Mouse (Mus musculus) hindbrain, embryonic 11.5 days (tissue): ENCODE data around the gene Dhrs2. TPM values are rescaled to one million over a fixed set of nuclear protein-coding genes. Genes with fewer than 3 reads are reported as not detected.

ENCODE experiments used
- ATAC-seq: fragments of 200-750 bp; cut with Nextera tagmentation; 2 replicates; pipeline ENCODE4 v1.8.0; 2017; ENCODE audit warnings: mild to moderate bottlenecking, moderate TSS enrichment, moderate library complexity; ENCODE audit not compliant: low FRiP score
- DNase-seq: peaks from one replicate; pipeline ENCODE4 v3.0.0-alpha.2; 2015; ENCODE audit warnings: low spot score
- H3K27ac ChIP-seq: fragments of 300-500 bp; sonication (generic); 2 replicates; pipeline ENCODE4 v1.5.1; 2014; ENCODE audit warnings: mild to moderate bottlenecking, low read depth, low read length
- H3K27me3 ChIP-seq: fragments of 300-500 bp; sonication (generic); 2 replicates; pipeline ENCODE4 v1.6.1; 2014; ENCODE audit warnings: mild to moderate bottlenecking, low read length, moderate library complexity, mixed read lengths; ENCODE audit not compliant: control insufficient read depth, insufficient read depth
- H3K36me3 ChIP-seq: fragments of 300-500 bp; sonication (generic); 2 replicates; pipeline ENCODE4 v1.6.1; 2014; ENCODE audit warnings: mild to moderate bottlenecking, low read length, moderate library complexity, mixed read lengths; ENCODE audit not compliant: control insufficient read depth, insufficient read depth
- H3K4me1 ChIP-seq: fragments of 300-500 bp; sonication (generic); replicated peaks from 2 replicates; pipeline ENCODE4 v1.6.1; 2014; ENCODE audit warnings: low read length, mixed read lengths; ENCODE audit not compliant: control insufficient read depth, insufficient read depth
- H3K4me2 ChIP-seq: fragments of 300-500 bp; sonication (generic); replicated peaks from 2 replicates; pipeline ENCODE4 v1.6.1; 2014; ENCODE audit warnings: mild to moderate bottlenecking, low read depth, low read length
- H3K4me3 ChIP-seq: fragments of 300-500 bp; sonication (generic); 2 replicates; pipeline ENCODE4 v1.5.1; 2014; ENCODE audit warnings: low read depth, low read length
- H3K9ac ChIP-seq: fragments of 300-500 bp; sonication (generic); 2 replicates; pipeline ENCODE4 v1.6.1; 2014; ENCODE audit warnings: low read depth, low read length
- H3K9me3 ChIP-seq: fragments of 300-500 bp; sonication (generic); 2 replicates; pipeline ENCODE4 v1.6.1; 2016; ENCODE audit warnings: low read length; ENCODE audit not compliant: control insufficient read depth
- WGBS: fragments of 180-500 bp; shearing (Covaris S2); extraction: QIAGEN DNeasy Blood & Tissue Kit; methylation state at CpG from one replicate; pipeline ENCODE4 v1.1.7; 2014; 5-methylcytosine and 5-hydroxymethylcytosine counted together
- polyA plus RNA-seq: library from polyadenylated mRNA; unstranded; fragments of >200 nt; fragmentation: Nextera tagmentation; extraction: Ambion mirVana; gene quantifications from 2 replicates; pipeline ENCODE4 v1.2.1, GENCODE M21; 2014

Gene Dhrs2
- polyA plus RNA-seq, 1 experiment from 2014 or later: not detected

- H3K4me1 ChIP-seq: peaks cover 5% of the 10 kb centered on the region
- no peak overlapping the region for H3K27ac ChIP-seq
- H3K9me3 ChIP-seq: no peaks in the 10 kb centered on the region
- H3K27me3 ChIP-seq: 0 out of 2 replicates have a peak, but pooled peaks cover 2% of the 10 kb centered on the region
- DNase-seq (peak; percentile 35), ATAC-seq (no peak)
- H3K9ac ChIP-seq: no peak overlapping the region
- H3K36me3 ChIP-seq: no peaks in the 10 kb centered on the region
- no peak overlapping the region for H3K4me2 ChIP-seq
- 67% methylated on average over 14 of the region's 14 CpGs for WGBS
- H3K4me3 ChIP-seq: no peak overlapping the region
These were observed 27.8 kb upstream of the Dhrs2 start for GRCm38 (mm10) chr14:55193876-55194635.

- H3K27ac ChIP-seq: no peak overlapping the region
- H3K4me2 ChIP-seq: no peak overlapping the region
- 0 out of 2 replicates have a peak, but pooled peaks cover 2% of the 10 kb centered on the region for H3K27me3 ChIP-seq
- no peak overlapping the region for H3K9ac ChIP-seq
- no peak overlapping the region for H3K4me3 ChIP-seq
- ATAC-seq (no peak), DNase-seq (no peak)
- no peaks in the 10 kb centered on the region for H3K4me1 ChIP-seq
- WGBS: 56% methylated on average over 6 of the region's 6 CpGs
- H3K9me3 ChIP-seq: no peaks in the 10 kb centered on the region
- no peaks in the 10 kb centered on the region for H3K36me3 ChIP-seq
These were observed 27.0 kb upstream of the Dhrs2 start for GRCm38 (mm10) chr14:55194786-55195185.

- Histone ChIP-seq H3K4me1 (no peaks in the 10 kb centered on the region), H3K27me3 (no peaks in the 10 kb centered on the region), H3K36me3 (no peaks in the 10 kb centered on the region), H3K4me2 (no peak overlapping the region), H3K27ac (no peak overlapping the region), H3K4me3 (no peak overlapping the region), H3K9me3 (no peaks in the 10 kb centered on the region), H3K9ac (no peak overlapping the region)
- no peak for DNase-seq
- ATAC-seq: no peak
- 57% methylated on average over 2 of the region's 2 CpGs for WGBS
These were observed 24.7 kb upstream of the Dhrs2 start for GRCm38 (mm10) chr14:55197121-55197520.

GRCm38 (mm10) chr14:55198187-55198586 lies 23.6 kb upstream of the Dhrs2 start:
- Histone ChIP-seq H3K9ac (no peak overlapping the region), H3K4me3 (no peak overlapping the region), H3K27ac (no peak overlapping the region), H3K36me3 (no peaks in the 10 kb centered on the region), H3K9me3 (no peaks in the 10 kb centered on the region), H3K27me3 (no peaks in the 10 kb centered on the region), H3K4me2 (no peak overlapping the region), H3K4me1 (no peaks in the 10 kb centered on the region)
- ATAC-seq (no peak), DNase-seq (no peak)
- WGBS: 89% methylated on average over 2 of the region's 2 CpGs

GRCm38 (mm10) chr14:55204544-55204943 lies 17.3 kb upstream of the Dhrs2 start:
- WGBS: 83% methylated on average over 3 of the region's 3 CpGs
- no peak overlapping the region for H3K27ac ChIP-seq
- DNase-seq (no peak), ATAC-seq (no peak)
- H3K9me3 ChIP-seq: no peaks in the 10 kb centered on the region
- H3K27me3 ChIP-seq: no peaks in the 10 kb centered on the region
- no peak overlapping the region for H3K4me2 ChIP-seq
- H3K4me1 ChIP-seq: no peaks in the 10 kb centered on the region
- H3K4me3 ChIP-seq: no peak overlapping the region
- no peak overlapping the region for H3K9ac ChIP-seq
- no peaks in the 10 kb centered on the region for H3K36me3 ChIP-seq

- DNase-seq (peak; percentile 66), ATAC-seq (peak; percentile 82; the same call in 1 of the 2 replicates)
- Histone ChIP-seq H3K4me2 (no peak overlapping the region), H3K9me3 (no peaks in the 10 kb centered on the region), H3K4me1 (no peaks in the 10 kb centered on the region), H3K27ac (no peak overlapping the region), H3K4me3 (no peak overlapping the region), H3K27me3 (no peaks in the 10 kb centered on the region), H3K36me3 (no peaks in the 10 kb centered on the region), H3K9ac (no peak overlapping the region)
- 43% methylated on average over 3 of the region's 3 CpGs for WGBS
These were observed 16.6 kb upstream of the Dhrs2 start for GRCm38 (mm10) chr14:55205045-55205750.

GRCm38 (mm10) chr14:55208306-55208705 lies 13.5 kb upstream of the Dhrs2 start:
- H3K9me3 ChIP-seq: no peaks in the 10 kb centered on the region
- no peaks in the 10 kb centered on the region for H3K4me1 ChIP-seq
- no peak overlapping the region for H3K4me3 ChIP-seq
- H3K27ac ChIP-seq: no peak overlapping the region
- WGBS: 85% methylated on average over 2 of the region's 2 CpGs
- DNase-seq: no peak
- H3K9ac ChIP-seq: no peak overlapping the region
- H3K36me3 ChIP-seq: no peaks in the 10 kb centered on the region
- no peak overlapping the region for H3K4me2 ChIP-seq
- H3K27me3 ChIP-seq: no peaks in the 10 kb centered on the region
- ATAC-seq: no peak

GRCm38 (mm10) chr14:55213621-55214020 lies 8.2 kb upstream of the Dhrs2 start:
- Histone ChIP-seq H3K27me3 (no peaks in the 10 kb centered on the region), H3K9me3 (no peaks in the 10 kb centered on the region), H3K4me1 (no peaks in the 10 kb centered on the region), H3K4me3 (no peak overlapping the region), H3K9ac (no peak overlapping the region), H3K36me3 (no peaks in the 10 kb centered on the region), H3K27ac (no peak overlapping the region), H3K4me2 (no peak overlapping the region)
- DNase-seq (no peak), ATAC-seq (no peak)
- WGBS: 96% methylated on average over 3 of the region's 3 CpGs

- Histone ChIP-seq H3K4me3 (no peak overlapping the region), H3K27me3 (no peaks in the 10 kb centered on the region), H3K9ac (no peak overlapping the region), H3K4me1 (no peaks in the 10 kb centered on the region), H3K27ac (no peak overlapping the region), H3K9me3 (no peaks in the 10 kb centered on the region), H3K4me2 (no peak overlapping the region), H3K36me3 (no peaks in the 10 kb centered on the region)
- 69% methylated on average over 4 of the region's 4 CpGs for WGBS
- DNase-seq (peak; percentile 60), ATAC-seq (no peak)
These were observed 7.3 kb upstream of the Dhrs2 start for GRCm38 (mm10) chr14:55214507-55214906.
